Mouse (Mus musculus): ENCODE results near the gene Dedd2. TPM values are rescaled to one million over a fixed set of nuclear protein-coding genes. Genes with fewer than 3 reads are reported as not detected.

Gene Dedd2
- polyA plus RNA-seq, 1 experiment = 29.6 TPM

- peak overlapping the region; percentile 92 for H3K4me3 ChIP-seq (replicated peaks; ENCODE audit: insufficient read depth, low read depth, low read length)
- peaks cover 28% of the 10 kb centered on the region for H3K4me1 ChIP-seq (ENCODE audit: control insufficient read depth, insufficient read depth, low read length)
- DNase-seq = peak; percentile 64 to 67
- WGBS = under 1% methylated on average over 56 of the region's 56 CpGs
- peak overlapping the region; percentile 98 for H3K27ac ChIP-seq (ENCODE audit: insufficient read depth, low read length)
- H3K27me3 ChIP-seq (ENCODE audit: control insufficient read depth, insufficient read depth, low read length) = no peaks in the 10 kb centered on the region
- no peak for TF ChIP-seq CTCF (IDR thresholded peaks at IDR 0.05; ENCODE audit: borderline replicate concordance, insufficient read depth, low read depth, low read length)
- no peak for TF ChIP-seq POLR2A (IDR thresholded peaks at IDR 0.05; ENCODE audit: borderline replicate concordance, insufficient read depth, low read length)
Observed at GRCm38 (mm10) chr7:25178787-25179605, 41.4 kb downstream of the Dedd2 start.

GRCm38 (mm10) chr7:25178317-25178716 is 42.1 kb downstream of the Dedd2 start:
- H3K27ac ChIP-seq (ENCODE audit: insufficient read depth, low read length) = peak overlapping the region; percentile 98
- WGBS = 4% methylated on average over 17 of the region's 17 CpGs
- TF ChIP-seq POLR2A (IDR thresholded peaks at IDR 0.05; ENCODE audit: borderline replicate concordance, insufficient read depth, low read length) (no peak), CTCF (IDR thresholded peaks at IDR 0.05; ENCODE audit: borderline replicate concordance, insufficient read depth, low read depth, low read length) (no peak)
- DNase-seq = peak; percentile 36 to 56
- H3K4me3 ChIP-seq (replicated peaks; ENCODE audit: insufficient read depth, low read depth, low read length) = peak overlapping the region; percentile 92
- H3K27me3 ChIP-seq (ENCODE audit: control insufficient read depth, insufficient read depth, low read length) = no peaks in the 10 kb centered on the region
- peaks cover 34% of the 10 kb centered on the region for H3K4me1 ChIP-seq (ENCODE audit: control insufficient read depth, insufficient read depth, low read length)

- Histone ChIP-seq H3K4me3 (replicated peaks; ENCODE audit: insufficient read depth, low read depth, low read length) (no peak overlapping the region), H3K4me1 (ENCODE audit: control insufficient read depth, insufficient read depth, low read length) (peaks cover 38% of the 10 kb centered on the region), H3K27ac (ENCODE audit: insufficient read depth, low read length) (no peak overlapping the region), H3K27me3 (ENCODE audit: control insufficient read depth, insufficient read depth, low read length) (no peaks in the 10 kb centered on the region)
- DNase-seq = peak in 1 of 2 experiments; percentile 40
- WGBS = 30% methylated on average over 11 of the region's 11 CpGs
- TF ChIP-seq POLR2A (IDR thresholded peaks at IDR 0.05; ENCODE audit: borderline replicate concordance, insufficient read depth, low read length) (no peak), CTCF (IDR thresholded peaks at IDR 0.05; ENCODE audit: borderline replicate concordance, insufficient read depth, low read depth, low read length) (no peak)
Observed at GRCm38 (mm10) chr7:25174343-25174742, 46.1 kb downstream of the Dedd2 start.

GRCm38 (mm10) chr7:25172669-25173068 is 47.7 kb downstream of the Dedd2 start:
- peaks cover 35% of the 10 kb centered on the region for H3K4me1 ChIP-seq (ENCODE audit: control insufficient read depth, insufficient read depth, low read length)

GRCm38 (mm10) chr7:25170583-25170982 is 49.8 kb downstream of the Dedd2 start:
- TF ChIP-seq CTCF (IDR thresholded peaks at IDR 0.05; ENCODE audit: borderline replicate concordance, insufficient read depth, low read depth, low read length) (no peak), POLR2A (IDR thresholded peaks at IDR 0.05; ENCODE audit: borderline replicate concordance, insufficient read depth, low read length) (no peak)
- no peaks in the 10 kb centered on the region for H3K27me3 ChIP-seq (ENCODE audit: control insufficient read depth, insufficient read depth, low read length)
- no peak overlapping the region for H3K4me3 ChIP-seq (replicated peaks; ENCODE audit: insufficient read depth, low read depth, low read length)
- no peak overlapping the region for H3K27ac ChIP-seq (ENCODE audit: insufficient read depth, low read length)
- 16% methylated on average over 3 of the region's 3 CpGs for WGBS
- no peak for DNase-seq
- H3K4me1 ChIP-seq (ENCODE audit: control insufficient read depth, insufficient read depth, low read length) = peaks cover 30% of the 10 kb centered on the region

More at GRCm38 (mm10) chr7:25172669-25173068, 47.7 kb downstream of the Dedd2 start:
- no peak for TF ChIP-seq CTCF (IDR thresholded peaks at IDR 0.05; ENCODE audit: borderline replicate concordance, insufficient read depth, low read depth, low read length)
- TF ChIP-seq POLR2A (IDR thresholded peaks at IDR 0.05; ENCODE audit: borderline replicate concordance, insufficient read depth, low read length) = no peak
- no peaks in the 10 kb centered on the region for H3K27me3 ChIP-seq (ENCODE audit: control insufficient read depth, insufficient read depth, low read length)
- no peak for DNase-seq
- H3K27ac ChIP-seq (ENCODE audit: insufficient read depth, low read length) = no peak overlapping the region
- 52% methylated on average over 5 of the region's 5 CpGs for WGBS
- H3K4me3 ChIP-seq (replicated peaks; ENCODE audit: insufficient read depth, low read depth, low read length) = no peak overlapping the region

GRCm38 (mm10) chr7:25166106-25166505 is 54.3 kb downstream of the Dedd2 start:
- H3K4me1 ChIP-seq (ENCODE audit: control insufficient read depth, insufficient read depth, low read length) = peaks cover 14% of the 10 kb centered on the region
- TF ChIP-seq POLR2A (IDR thresholded peaks at IDR 0.05; ENCODE audit: borderline replicate concordance, insufficient read depth, low read length) (no peak), CTCF (IDR thresholded peaks at IDR 0.05; ENCODE audit: borderline replicate concordance, insufficient read depth, low read depth, low read length) (no peak)
- WGBS = 89% methylated on average over 5 of the region's 5 CpGs
- no peak for DNase-seq
- H3K27ac ChIP-seq (ENCODE audit: insufficient read depth, low read length) = no peak overlapping the region
- no peaks in the 10 kb centered on the region for H3K27me3 ChIP-seq (ENCODE audit: control insufficient read depth, insufficient read depth, low read length)
- H3K4me3 ChIP-seq (replicated peaks; ENCODE audit: insufficient read depth, low read depth, low read length) = no peak overlapping the region

- H3K27ac ChIP-seq (ENCODE audit: insufficient read depth, low read length) = no peak overlapping the region
- peaks cover 19% of the 10 kb centered on the region for H3K4me1 ChIP-seq (ENCODE audit: control insufficient read depth, insufficient read depth, low read length)
- WGBS = 73% methylated on average over 14 of the region's 14 CpGs
- H3K27me3 ChIP-seq (ENCODE audit: control insufficient read depth, insufficient read depth, low read length) = no peaks in the 10 kb centered on the region
- TF ChIP-seq POLR2A (IDR thresholded peaks at IDR 0.05; ENCODE audit: borderline replicate concordance, insufficient read depth, low read length) = no peak
- no peak for TF ChIP-seq CTCF (IDR thresholded peaks at IDR 0.05; ENCODE audit: borderline replicate concordance, insufficient read depth, low read depth, low read length)
- DNase-seq = no peak
- no peak overlapping the region for H3K4me3 ChIP-seq (replicated peaks; ENCODE audit: insufficient read depth, low read depth, low read length)
Observed at GRCm38 (mm10) chr7:25156158-25156648, 64.2 kb downstream of the Dedd2 start.

All from cerebellum, adult 2 months (tissue).